Mouse (Mus musculus) CH12.LX (cell line): ENCODE results near the gene Col4a1. TPM values are rescaled to one million over a fixed set of nuclear protein-coding genes. Genes with fewer than 3 reads are reported as not detected.

ENCODE experiments used
- DNase-seq: peaks from one replicate; pipeline ENCODE4 v3.0.0-alpha.2; 2013; ENCODE audit errors: extremely low read depth
- H3K27ac ChIP-seq: 2 replicates; pipeline ENCODE4 v1.5.1; 2012; ENCODE audit warnings: low read depth, mild to moderate bottlenecking, control low read depth, moderate library complexity; ENCODE audit not compliant: insufficient read depth
- H3K27me3 ChIP-seq: replicated peaks from 2 replicates; pipeline ENCODE3; 2012; ENCODE audit warnings: inconsistent platforms
- H3K36me3 ChIP-seq, 2 experiments: replicated peaks in 1 of 2; 2 replicates each; pipeline versions ENCODE3 to v1.6.1; 2012; ENCODE audit warnings: inconsistent platforms in 1 of 2, low read length in 1 of 2, mild to moderate bottlenecking in 1 of 2, mixed read lengths in 1 of 2, moderate library complexity in 1 of 2; ENCODE audit not compliant: control insufficient read depth in 1 of 2, insufficient read depth in 1 of 2
- H3K4me1 ChIP-seq, 2 experiments: 2 replicates each; pipeline ENCODE4 v1.6.1; 2012; ENCODE audit warnings: inconsistent platforms in 1 of 2, moderate library complexity in 1 of 2; ENCODE audit not compliant: insufficient read depth in 2 of 2, control insufficient read depth in 1 of 2
- H3K4me2 ChIP-seq: 2 replicates; pipeline ENCODE4 v1.6.1; 2012; ENCODE audit warnings: low read depth, mild to moderate bottlenecking, control low read depth; ENCODE audit not compliant: poor library complexity, insufficient read depth, severe bottlenecking
- H3K4me3 ChIP-seq, 3 experiments: fragments of 150-350 bp in 1 of 3; sonication (generic) in 1 of 3; replicated peaks in 1 of 3; 2 replicates each; pipeline versions ENCODE3 to v1.5.1; 2011 to 2012; ENCODE audit warnings: low read depth in 2 of 3, low read length in 2 of 3, mild to moderate bottlenecking in 2 of 3, moderate library complexity in 2 of 3, control low read depth in 1 of 3, improper control_type of control experiment in 1 of 3, inconsistent platforms in 1 of 3, mixed read lengths in 1 of 3; ENCODE audit not compliant: poor library complexity in 1 of 3
- H3K79me2 ChIP-seq: replicated peaks from 2 replicates; pipeline ENCODE4 v1.6.1; 2012; ENCODE audit warnings: mild to moderate bottlenecking, moderate library complexity; ENCODE audit not compliant: control insufficient read depth, poor library complexity, insufficient read depth, severe bottlenecking; ENCODE audit errors: extremely low read depth
- H3K9ac ChIP-seq: 2 replicates; pipeline ENCODE4 v1.6.1; 2012; ENCODE audit warnings: low read depth, mild to moderate bottlenecking, control low read depth, moderate library complexity; ENCODE audit not compliant: insufficient read depth
- H3K9me3 ChIP-seq: replicated peaks from 2 replicates; pipeline ENCODE3; 2012; ENCODE audit warnings: low read length, inconsistent platforms, mixed read lengths
- BHLHE40 ChIP-seq: IDR thresholded peaks from 2 replicates; pipeline ENCODE4 v1.6.1; 2011; ENCODE audit warnings: mild to moderate bottlenecking, low read depth, low read length, improper control_type of control experiment
- CHD2 ChIP-seq: IDR thresholded peaks from 2 replicates; pipeline ENCODE4 v1.6.1; 2011; ENCODE audit warnings: low read length, improper control_type of control experiment
- CTCF ChIP-seq, 2 experiments: IDR thresholded peaks in 1 of 2; conservative IDR thresholded peaks in 1 of 2; 2 replicates each; pipeline ENCODE4 v1.5.1; 2011 to 2012; ENCODE audit warnings: low read depth in 2 of 2, low read length in 2 of 2, improper control_type of control experiment in 1 of 2, inconsistent platforms in 1 of 2, mild to moderate bottlenecking in 1 of 2, moderate library complexity in 1 of 2
- ELF1 ChIP-seq: IDR thresholded peaks from 2 replicates; pipeline ENCODE4 v1.6.1; 2014; ENCODE audit warnings: low read depth, mild to moderate bottlenecking, inconsistent platforms, low read length, improper control_type of control experiment
- EP300 ChIP-seq: IDR thresholded peaks from 2 replicates; pipeline ENCODE4 v1.6.1; 2011; ENCODE audit warnings: low read length, improper control_type of control experiment
- IRF4 ChIP-seq: IDR thresholded peaks from 2 replicates; pipeline ENCODE4 v1.6.1; 2014; ENCODE audit warnings: low read depth, mild to moderate bottlenecking, inconsistent platforms, low read length, improper control_type of control experiment
- MAFK ChIP-seq: IDR thresholded peaks from 2 replicates; pipeline ENCODE4 v1.6.1; 2011; ENCODE audit warnings: low read length, improper control_type of control experiment; ENCODE audit not compliant: insufficient replicate concordance
- MAZ ChIP-seq: IDR thresholded peaks from 2 replicates; pipeline ENCODE4 v1.6.1; 2012; ENCODE audit warnings: low read depth, mild to moderate bottlenecking, inconsistent platforms, low read length, improper control_type of control experiment, moderate library complexity
- MEF2A ChIP-seq: IDR thresholded peaks from 2 replicates; pipeline ENCODE4 v1.6.1; 2014; ENCODE audit warnings: low read depth, mild to moderate bottlenecking, inconsistent platforms, low read length, improper control_type of control experiment, borderline replicate concordance
- MYC ChIP-seq: IDR thresholded peaks from 2 replicates; pipeline ENCODE4 v1.6.1; 2011; ENCODE audit warnings: low read depth, mild to moderate bottlenecking, improper control_type of control experiment, low read length
- PAX5 ChIP-seq: IDR thresholded peaks from 2 replicates; pipeline ENCODE4 v1.6.1; 2012; ENCODE audit warnings: low read length, inconsistent platforms, mixed read lengths
- POLR2A ChIP-seq: IDR thresholded peaks from 2 replicates; pipeline ENCODE4 v1.6.1; 2011; ENCODE audit warnings: low read depth, mild to moderate bottlenecking, improper control_type of control experiment, low read length
- POLR2AphosphoS2 ChIP-seq: IDR thresholded peaks from 2 replicates; pipeline ENCODE4 v1.6.1; 2011; ENCODE audit warnings: low read depth, low read length, improper control_type of control experiment
- RAD21 ChIP-seq: IDR thresholded peaks from 2 replicates; pipeline ENCODE4 v1.6.1; 2011; ENCODE audit warnings: low read depth, mild to moderate bottlenecking, low read length, improper control_type of control experiment, moderate library complexity
- RCOR1 ChIP-seq: conservative IDR thresholded peaks from 2 replicates; pipeline ENCODE4 v1.6.1; 2012; ENCODE audit warnings: low read depth, mild to moderate bottlenecking, inconsistent platforms, low read length, improper control_type of control experiment
- SMC3 ChIP-seq: IDR thresholded peaks from 2 replicates; pipeline ENCODE4 v1.6.1; 2011; ENCODE audit warnings: low read depth, low read length, improper control_type of control experiment
- TBP ChIP-seq: conservative IDR thresholded peaks from 2 replicates; pipeline ENCODE4 v1.6.1; 2011; ENCODE audit warnings: low read depth, low read length, improper control_type of control experiment
- UBTF ChIP-seq: IDR thresholded peaks from 2 replicates; pipeline ENCODE4 v1.6.1; 2012; ENCODE audit warnings: low read depth, mild to moderate bottlenecking, inconsistent platforms, low read length, improper control_type of control experiment, moderate library complexity
- USF1 ChIP-seq: IDR thresholded peaks from 2 replicates; pipeline ENCODE4 v1.6.1; 2014; ENCODE audit warnings: low read depth, mild to moderate bottlenecking, inconsistent platforms, low read length, improper control_type of control experiment
- ZC3H11A ChIP-seq: IDR thresholded peaks from 2 replicates; pipeline ENCODE4 v1.6.1; 2012; ENCODE audit warnings: low read depth, mild to moderate bottlenecking, inconsistent platforms, low read length, improper control_type of control experiment
- ZKSCAN1 ChIP-seq: IDR thresholded peaks from 2 replicates; pipeline ENCODE4 v1.6.1; 2012; ENCODE audit warnings: low read depth, inconsistent platforms, low read length, improper control_type of control experiment, borderline replicate concordance
- dilution Hi-C: fragments of 300-500 bp; cut with MboI; formaldehyde crosslinking; loops from 2 replicates; pipeline ENCODE4 v1.14.3; 2020; ENCODE audit warnings: low sequenced_read_pairs; ENCODE audit not compliant: extremely low pct_unique_long_range_greater_than_20kb, extremely low pct_ligation_motif_present
- in situ Hi-C: fragments of 300-500 bp; cut with MboI; formaldehyde crosslinking; loops from 3 replicates; pipeline ENCODE4 v1.14.3; 2019; ENCODE audit warnings: low sequenced_read_pairs, low pct_ligation_motif_present, low pct_unique_long_range_greater_than_20kb, mixed read lengths
- polyA plus RNA-seq: library from polyadenylated mRNA; unstranded; fragments of >175 nt; gene quantifications from 2 replicates; pipeline ENCODE4 v1.2.1, GENCODE M21; 2012; ENCODE audit warnings: low read depth; ENCODE audit not compliant: insufficient read length
- total RNA-seq, 2 experiments: library from RNA; depleted of rRNA; stranded (reverse); fragments of 300-350 nt in 1 of 2; fragments of >200 nt in 1 of 2; gene quantifications; 2 replicates each; pipeline ENCODE4 v1.2.3; 2012 to 2014

The Col4a1 gene
- total and polyA plus RNA-seq, 3 experiments, result 0.04 to 0.27 (median 0.13) TPM

- Histone ChIP-seq H3K4me2 (no peak overlapping the region), H3K4me1 (no peaks in the 10 kb centered on the region), H3K27ac (no peak overlapping the region), H3K9me3 (no peaks in the 10 kb centered on the region), H3K4me3 (no peak overlapping the region), H3K36me3 (no peaks in the 10 kb centered on the region), H3K79me2 (no peaks in the 10 kb centered on the region), H3K9ac (no peak overlapping the region), H3K27me3 (peaks cover 85% of the 10 kb centered on the region)
- dilution Hi-C loops (no loop called here), in situ Hi-C loops (no loop called here)
- no peak for TF ChIP-seq CTCF (conservative IDR thresholded peaks at IDR 0.05 in 1 of 2, IDR thresholded peaks at IDR 0.05 in 1 of 2; ENCODE audit: low read depth in 2 of 2, low read length in 2 of 2)
- TF ChIP-seq IRF4, result no peak
- no peak for TF ChIP-seq ZKSCAN1
- TF ChIP-seq ELF1, result no peak
- TF ChIP-seq UBTF, result no peak
- no peak for TF ChIP-seq BHLHE40
- no peak for TF ChIP-seq PAX5
- TF ChIP-seq RAD21, result no peak
- no peak for TF ChIP-seq USF1
- TF ChIP-seq MEF2A, result no peak
- TF ChIP-seq MYC, result no peak
- no peak for TF ChIP-seq MAFK
- no peak for TF ChIP-seq TBP
- no peak for TF ChIP-seq SMC3
- TF ChIP-seq CHD2, result no peak
- TF ChIP-seq RCOR1, result no peak
- no peak for TF ChIP-seq EP300
- TF ChIP-seq POLR2AphosphoS2, result no peak
- DNase-seq, result no peak
These were observed 52.6 kb downstream of the Col4a1 start for GRCm38 (mm10) chr8:11259832-11260615.

- Histone ChIP-seq H3K4me1 (no peaks in the 10 kb centered on the region), H3K36me3 (no peaks in the 10 kb centered on the region), H3K9ac (no peak overlapping the region), H3K79me2 (no peaks in the 10 kb centered on the region), H3K27ac (no peak overlapping the region), H3K9me3 (no peaks in the 10 kb centered on the region), H3K4me2 (no peak overlapping the region), H3K27me3 (peaks cover 78% of the 10 kb centered on the region), H3K4me3 (no peak overlapping the region)
- dilution Hi-C loops, result no loop called here
- DNase-seq, result no peak
- TF ChIP-seq POLR2A (no peak), ZC3H11A (no peak), MAZ (no peak)
- TF ChIP-seq, all 38 proteins: peak for 0
- in situ Hi-C loops, result no loop called here
These were observed 54.0 kb downstream of the Col4a1 start for GRCm38 (mm10) chr8:11258517-11259136.
